Mouse (Mus musculus) kidney, adult 2 months (tissue): ENCODE results near the gene Chchd6. TPM values are rescaled to one million over a fixed set of nuclear protein-coding genes. Genes with fewer than 3 reads are reported as not detected.

Experiments
- DNase-seq: peaks from one replicate; pipeline ENCODE4 v3.0.0; 2021
- H3K27ac ChIP-seq: fragments of 200-500 bp; 2 replicates; pipeline ENCODE4 v1.5.1; 2012; ENCODE audit warnings: low read depth, low read length, control low read depth, inconsistent platforms; ENCODE audit not compliant: insufficient read depth
- H3K27me3 ChIP-seq: fragments of 200-500 bp; replicated peaks from 2 replicates; pipeline ENCODE4 v1.6.1; 2012; ENCODE audit warnings: mild to moderate bottlenecking, moderate library complexity, low read length, inconsistent platforms; ENCODE audit not compliant: control insufficient read depth, insufficient read depth
- H3K36me3 ChIP-seq: fragments of 200-500 bp; 2 replicates; pipeline ENCODE4 v1.6.1; 2012; ENCODE audit warnings: mild to moderate bottlenecking, moderate library complexity, low read length, inconsistent platforms; ENCODE audit not compliant: control insufficient read depth, insufficient read depth
- H3K4me1 ChIP-seq: fragments of 200-500 bp; 2 replicates; pipeline ENCODE4 v1.6.1; 2011; ENCODE audit warnings: low read length; ENCODE audit not compliant: control insufficient read depth, insufficient read depth
- H3K4me3 ChIP-seq: fragments of 200-500 bp; 2 replicates; pipeline ENCODE4 v1.5.1; 2011; ENCODE audit warnings: mild to moderate bottlenecking, low read depth, low read length, control low read depth; ENCODE audit not compliant: insufficient read depth
- CTCF ChIP-seq: fragments of 200-500 bp; conservative IDR thresholded peaks from 2 replicates; pipeline ENCODE4 v1.5.1; 2011; ENCODE audit warnings: low read depth, mild to moderate bottlenecking, control low read depth, low read length, moderate library complexity, mixed read lengths; ENCODE audit not compliant: insufficient read depth, insufficient read length
- POLR2A ChIP-seq: fragments of 200-500 bp; IDR thresholded peaks from one replicate; pipeline ENCODE4 v1.6.1; 2011; ENCODE audit warnings: low read depth, low read length, control low read depth
- WGBS: fragments of 180-500 bp; shearing (Covaris S2); methylation state at CpG from one replicate; pipeline ENCODE4 v1.1.7; 2018; 5-methylcytosine and 5-hydroxymethylcytosine counted together
- polyA plus RNA-seq: library from polyadenylated mRNA; depleted of rRNA; stranded (reverse); fragments of >200 nt; gene quantifications from 2 replicates; pipeline ENCODE4 v1.2.3, GENCODE M21; 2012

The Chchd6 gene
- polyA plus RNA-seq, 1 experiment = 86.5 TPM

GRCm38 (mm10) chr6:89424461-89424860, 171.0 kb downstream of the Chchd6 start:
- WGBS = 92% methylated on average over 1 of the region's 1 CpGs
- TF ChIP-seq CTCF = no peak
- TF ChIP-seq POLR2A = no peak
- Histone ChIP-seq H3K27ac (no peak overlapping the region), H3K4me3 (no peak overlapping the region), H3K36me3 (no peaks in the 10 kb centered on the region), H3K4me1 (peaks cover 4% of the 10 kb centered on the region), H3K27me3 (no peaks in the 10 kb centered on the region)
- DNase-seq = no peak

GRCm38 (mm10) chr6:89422621-89423020, 172.8 kb downstream of the Chchd6 start:
- Histone ChIP-seq H3K4me3 (no peak overlapping the region), H3K36me3 (no peaks in the 10 kb centered on the region), H3K4me1 (no peaks in the 10 kb centered on the region), H3K27me3 (no peaks in the 10 kb centered on the region), H3K27ac (no peak overlapping the region)
- no peak for DNase-seq
- TF ChIP-seq POLR2A = no peak
- no peak for TF ChIP-seq CTCF
- WGBS = 86% methylated on average over 3 of the region's 3 CpGs

- WGBS = 77% methylated on average over 3 of the region's 3 CpGs
- no peak for TF ChIP-seq POLR2A
- TF ChIP-seq CTCF = no peak
- H3K36me3 ChIP-seq = no peaks in the 10 kb centered on the region
- H3K4me3 ChIP-seq = no peak overlapping the region
- H3K27me3 ChIP-seq = no peaks in the 10 kb centered on the region
- no peak for DNase-seq
- H3K27ac ChIP-seq = no peak overlapping the region
- no peaks in the 10 kb centered on the region for H3K4me1 ChIP-seq
Measured at GRCm38 (mm10) chr6:89421922-89422321, 173.5 kb downstream of the Chchd6 start.

GRCm38 (mm10) chr6:89421503-89421902, 173.9 kb downstream of the Chchd6 start:
- Histone ChIP-seq H3K27ac (no peak overlapping the region), H3K36me3 (no peaks in the 10 kb centered on the region), H3K27me3 (no peaks in the 10 kb centered on the region), H3K4me1 (no peaks in the 10 kb centered on the region), H3K4me3 (no peak overlapping the region)
- peak; percentile 18 for DNase-seq
- TF ChIP-seq CTCF (no peak), POLR2A (no peak)
- 89% methylated on average over 6 of the region's 6 CpGs for WGBS

GRCm38 (mm10) chr6:89420756-89421155, 174.7 kb downstream of the Chchd6 start:
- H3K27ac ChIP-seq = no peak overlapping the region
- H3K27me3 ChIP-seq = no peaks in the 10 kb centered on the region
- DNase-seq = no peak
- TF ChIP-seq CTCF (no peak), POLR2A (no peak)
- no peaks in the 10 kb centered on the region for H3K36me3 ChIP-seq
- no peaks in the 10 kb centered on the region for H3K4me1 ChIP-seq
- 80% methylated on average over 2 of the region's 2 CpGs for WGBS
- no peak overlapping the region for H3K4me3 ChIP-seq

DNA sequence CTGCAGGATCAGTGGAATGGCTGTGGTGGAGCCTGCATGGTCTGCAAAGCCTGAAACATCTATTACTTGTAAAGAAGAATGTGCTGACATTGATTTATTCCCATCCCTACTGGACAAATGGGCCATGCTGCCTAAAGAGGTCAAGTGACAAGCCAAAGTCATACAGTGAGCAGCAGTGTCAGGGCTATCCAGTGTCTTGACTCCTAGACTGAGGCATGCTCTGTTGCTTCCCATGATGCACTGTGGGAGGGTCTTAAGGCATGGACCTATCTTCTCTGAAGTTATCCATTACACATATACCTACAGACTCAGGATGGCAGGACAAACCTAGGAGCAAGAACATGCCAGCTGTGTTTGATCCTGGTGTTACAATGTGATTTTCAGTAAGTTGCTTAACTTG, 175.3 kb downstream of the Chchd6 start:
- no peaks in the 10 kb centered on the region for H3K36me3 ChIP-seq
- H3K4me3 ChIP-seq = no peak overlapping the region
- no peaks in the 10 kb centered on the region for H3K4me1 ChIP-seq
- H3K27me3 ChIP-seq = no peaks in the 10 kb centered on the region
- no peak for DNase-seq
- H3K27ac ChIP-seq = no peak overlapping the region
- TF ChIP-seq CTCF = no peak
- TF ChIP-seq POLR2A = no peak

DNA sequence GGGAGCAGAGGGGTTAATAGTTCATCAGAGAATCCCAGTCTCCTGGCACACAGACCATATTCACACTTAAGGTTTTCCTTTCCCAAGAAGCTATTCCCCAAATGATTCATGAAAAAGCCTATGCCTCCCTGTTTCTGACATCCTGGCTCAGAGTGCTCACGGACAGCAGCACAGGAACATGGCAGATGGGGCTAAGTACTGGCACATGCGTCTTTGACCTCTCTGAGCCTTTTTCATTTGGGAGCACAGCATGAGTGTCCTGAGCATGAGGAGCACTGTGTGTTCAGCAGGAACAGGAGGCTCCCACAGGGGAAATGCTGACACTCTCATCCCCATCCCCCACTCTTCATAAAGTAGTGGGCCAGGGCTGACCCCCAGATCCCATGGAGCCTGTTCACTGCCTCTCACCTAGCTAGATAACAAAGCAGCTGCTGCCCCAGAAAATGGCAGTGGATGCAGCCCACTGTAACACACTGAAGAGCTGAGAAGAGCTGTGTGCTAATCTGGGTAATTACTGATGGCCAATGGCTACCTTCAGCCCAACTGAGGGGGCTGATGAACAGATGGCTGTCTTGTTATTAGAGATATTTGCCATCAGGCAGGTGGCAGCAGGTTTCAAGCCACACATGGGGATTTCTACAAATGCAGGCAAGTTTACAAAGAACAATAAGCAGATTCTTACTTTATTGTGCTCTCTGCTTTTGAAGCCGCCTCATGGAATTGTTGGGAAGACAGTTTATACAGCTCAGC, 176.2 kb downstream of the Chchd6 start:
- H3K27ac ChIP-seq = no peak overlapping the region
- no peaks in the 10 kb centered on the region for H3K36me3 ChIP-seq
- DNase-seq = no peak
- TF ChIP-seq POLR2A (no peak), CTCF (no peak)
- H3K4me3 ChIP-seq = no peak overlapping the region
- H3K4me1 ChIP-seq = no peaks in the 10 kb centered on the region
- 93% methylated on average over 3 of the region's 3 CpGs for WGBS
- no peaks in the 10 kb centered on the region for H3K27me3 ChIP-seq
